Mouse (Mus musculus) kidney, embryonic 16.5 days (tissue): ENCODE data around the gene Hes2. TPM values are rescaled to one million over a fixed set of nuclear protein-coding genes. Genes with fewer than 3 reads are reported as not detected.

Experiments used
- ATAC-seq: fragments of 200-750 bp; cut with Nextera tagmentation; 2 replicates; pipeline ENCODE4 v1.8.0; 2017; ENCODE audit warnings: moderate TSS enrichment; ENCODE audit not compliant: low FRiP score, low TSS enrichment
- H3K27ac ChIP-seq: fragments of 300-500 bp; sonication (generic); 2 replicates; pipeline ENCODE4 v1.5.1; 2014; ENCODE audit warnings: low read length
- H3K27me3 ChIP-seq: fragments of 300-500 bp; sonication (generic); 2 replicates; pipeline ENCODE4 v1.6.1; 2014; ENCODE audit warnings: low read length, control low read depth, mixed read lengths; ENCODE audit not compliant: insufficient read depth
- H3K36me3 ChIP-seq: fragments of 300-500 bp; sonication (generic); 2 replicates; pipeline ENCODE4 v1.6.1; 2014; ENCODE audit warnings: low read length, control low read depth, mixed read lengths; ENCODE audit not compliant: insufficient read depth
- H3K4me1 ChIP-seq: fragments of 300-500 bp; sonication (generic); 2 replicates; pipeline ENCODE4 v1.6.1; 2014; ENCODE audit warnings: low read length, control low read depth, mixed read lengths; ENCODE audit not compliant: insufficient read depth
- H3K4me2 ChIP-seq: fragments of 300-500 bp; sonication (generic); replicated peaks from 2 replicates; pipeline ENCODE4 v1.6.1; 2014; ENCODE audit warnings: low read depth, low read length
- H3K4me3 ChIP-seq: fragments of 300-500 bp; sonication (generic); 2 replicates; pipeline ENCODE4 v1.5.1; 2014; ENCODE audit warnings: mild to moderate bottlenecking, low read length
- H3K9ac ChIP-seq: fragments of 300-500 bp; sonication (generic); replicated peaks from 2 replicates; pipeline ENCODE4 v1.6.1; 2014; ENCODE audit warnings: low read length
- H3K9me3 ChIP-seq: fragments of 300-500 bp; sonication (generic); 2 replicates; pipeline ENCODE4 v1.6.1; 2016; ENCODE audit warnings: low read length, control low read depth
- WGBS: fragments of 180-500 bp; shearing (Covaris S2); extraction: QIAGEN DNeasy Blood & Tissue Kit; methylation state at CpG from one replicate; pipeline ENCODE4 v1.1.7; 2014; 5-methylcytosine and 5-hydroxymethylcytosine counted together
- polyA plus RNA-seq: library from polyadenylated mRNA; unstranded; fragments of >200 nt; fragmentation: Nextera tagmentation; extraction: Ambion mirVana; gene quantifications from 2 replicates; pipeline ENCODE4 v1.2.1, GENCODE M21; 2015

The Hes2 gene
- polyA plus RNA-seq, 1 experiment from 2014 or later: 0.14 TPM

- ATAC-seq: no peak
- WGBS: 58% methylated on average over 11 of the region's 11 CpGs
- Histone ChIP-seq H3K9me3 (no peaks in the 10 kb centered on the region), H3K4me1 (peaks cover 23% of the 10 kb centered on the region), H3K36me3 (no peaks in the 10 kb centered on the region), H3K9ac (no peak overlapping the region; the same call in 1 of the 2 replicates), H3K27ac (peak overlapping the region; percentile 17; the same call in 1 of the 2 replicates), H3K4me3 (no peak overlapping the region), H3K27me3 (no peaks in the 10 kb centered on the region), H3K4me2 (no peak overlapping the region)
These were observed 31.5 kb downstream of the Hes2 start for GRCm38 (mm10) chr4:152190096-152190653.

GRCm38 (mm10) chr4:152190701-152191100 is 32.0 kb downstream of the Hes2 start:
- H3K9ac ChIP-seq: no peak overlapping the region
- H3K4me1 ChIP-seq: peaks cover 18% of the 10 kb centered on the region
- no peak overlapping the region for H3K27ac ChIP-seq
- no peak overlapping the region for H3K4me2 ChIP-seq
- no peaks in the 10 kb centered on the region for H3K9me3 ChIP-seq
- no peaks in the 10 kb centered on the region for H3K27me3 ChIP-seq
- no peaks in the 10 kb centered on the region for H3K36me3 ChIP-seq
- 68% methylated on average over 5 of the region's 5 CpGs for WGBS
- ATAC-seq: no peak
- no peak overlapping the region for H3K4me3 ChIP-seq

DNA sequence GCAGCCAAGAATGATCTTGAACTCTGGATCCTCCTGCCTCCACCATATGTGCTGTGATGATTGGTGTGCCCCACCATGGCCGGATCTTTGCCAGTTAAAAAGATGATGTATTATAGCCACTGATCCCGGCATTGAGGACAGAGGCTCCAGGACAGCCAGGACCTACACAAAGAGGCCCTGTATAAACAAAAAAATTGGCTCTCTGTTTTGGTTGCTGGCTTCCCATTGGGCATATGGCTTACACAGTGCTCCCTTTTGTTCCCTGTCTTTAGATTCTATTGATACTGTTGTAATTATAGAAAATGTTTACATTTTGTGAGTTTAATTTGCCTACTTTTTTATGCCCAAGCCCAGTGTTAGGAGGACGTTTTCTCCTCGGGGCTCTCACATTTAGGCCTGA is 33.9 kb downstream of the Hes2 start:
- H3K9me3 ChIP-seq: no peaks in the 10 kb centered on the region
- WGBS: 58% methylated on average over 4 of the region's 4 CpGs
- H3K9ac ChIP-seq: no peak overlapping the region
- H3K27ac ChIP-seq: no peak overlapping the region
- ATAC-seq: no peak
- H3K4me3 ChIP-seq: no peak overlapping the region
- H3K36me3 ChIP-seq: no peaks in the 10 kb centered on the region
- H3K27me3 ChIP-seq: no peaks in the 10 kb centered on the region
- H3K4me1 ChIP-seq: peaks cover 9% of the 10 kb centered on the region
- no peak overlapping the region for H3K4me2 ChIP-seq

GRCm38 (mm10) chr4:152194476-152195175 is 36.0 kb downstream of the Hes2 start:
- no peaks in the 10 kb centered on the region for H3K9me3 ChIP-seq
- no peak for ATAC-seq
- H3K27me3 ChIP-seq: no peaks in the 10 kb centered on the region

DNA sequence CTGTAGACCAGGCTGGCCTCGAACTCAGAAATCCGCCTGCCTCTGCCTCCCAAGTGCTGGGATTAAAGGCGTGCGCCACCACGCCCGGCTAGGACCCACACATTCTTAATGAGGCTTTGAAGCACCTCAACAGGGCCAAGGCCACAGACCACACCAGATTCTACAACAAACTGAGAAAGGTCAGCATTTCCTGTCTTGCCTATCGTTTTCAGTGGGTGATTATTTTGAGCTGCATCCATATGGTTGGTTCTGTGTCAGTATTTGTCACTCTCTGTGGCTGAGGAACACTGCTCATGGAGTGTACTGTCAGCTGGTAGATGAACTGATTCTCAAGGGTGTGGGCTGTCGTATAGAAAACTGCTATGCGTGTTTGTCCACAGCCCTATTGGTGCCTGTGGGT is 37.6 kb downstream of the Hes2 start:
- Histone ChIP-seq H3K9me3 (no peaks in the 10 kb centered on the region), H3K4me3 (no peak overlapping the region), H3K9ac (no peak overlapping the region), H3K36me3 (no peaks in the 10 kb centered on the region), H3K4me2 (no peak overlapping the region), H3K27ac (no peak overlapping the region), H3K27me3 (no peaks in the 10 kb centered on the region), H3K4me1 (peaks cover 8% of the 10 kb centered on the region)
- 91% methylated on average over 8 of the region's 9 CpGs for WGBS
- no peak for ATAC-seq

More at GRCm38 (mm10) chr4:152194476-152195175, 36.0 kb downstream of the Hes2 start:
- Histone ChIP-seq H3K9ac (no peak overlapping the region), H3K36me3 (no peaks in the 10 kb centered on the region), H3K27ac (no peak overlapping the region), H3K4me1 (peaks cover 9% of the 10 kb centered on the region), H3K4me2 (no peak overlapping the region), H3K4me3 (no peak overlapping the region)
- 79% methylated on average over 3 of the region's 3 CpGs for WGBS

DNA sequence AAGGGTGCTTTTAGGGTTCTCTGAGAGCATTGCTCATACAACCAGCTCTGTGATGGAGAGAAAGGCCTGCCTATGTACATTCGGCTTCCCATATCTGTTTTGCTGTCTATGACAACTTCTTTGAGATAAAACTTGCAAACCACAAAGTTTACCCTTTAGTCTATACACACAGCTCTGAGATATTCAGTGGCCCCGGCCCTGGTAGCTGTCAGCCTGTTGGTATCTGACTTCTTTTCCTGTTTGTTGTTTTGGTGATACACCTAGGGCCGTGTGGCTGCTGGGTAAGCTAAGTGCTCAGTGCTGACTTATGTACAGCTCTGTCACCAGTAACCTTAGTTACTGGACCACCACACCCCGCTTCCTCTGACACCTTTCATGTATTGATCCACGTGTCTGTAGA is 38.9 kb downstream of the Hes2 start:
- H3K27ac ChIP-seq: no peak overlapping the region
- no peak overlapping the region for H3K4me2 ChIP-seq
- no peak for ATAC-seq
- H3K9me3 ChIP-seq: no peaks in the 10 kb centered on the region
- WGBS: 83% methylated on average over 5 of the region's 5 CpGs
- no peak overlapping the region for H3K4me3 ChIP-seq
- H3K4me1 ChIP-seq: peaks cover 20% of the 10 kb centered on the region
- H3K36me3 ChIP-seq: no peaks in the 10 kb centered on the region
- H3K27me3 ChIP-seq: no peaks in the 10 kb centered on the region
- no peak overlapping the region for H3K9ac ChIP-seq

GRCm38 (mm10) chr4:152199617-152200016 is 41.0 kb downstream of the Hes2 start:
- no peaks in the 10 kb centered on the region for H3K36me3 ChIP-seq
- H3K9ac ChIP-seq: no peak overlapping the region
- peaks cover 26% of the 10 kb centered on the region for H3K4me1 ChIP-seq
- H3K4me3 ChIP-seq: no peak overlapping the region
- no peak overlapping the region for H3K4me2 ChIP-seq
- H3K27ac ChIP-seq: no peak overlapping the region
- WGBS: 65% methylated on average over 1 of the region's 1 CpGs
- ATAC-seq: no peak
- no peaks in the 10 kb centered on the region for H3K27me3 ChIP-seq
- no peaks in the 10 kb centered on the region for H3K9me3 ChIP-seq

GRCm38 (mm10) chr4:152201492-152201891 is 42.8 kb downstream of the Hes2 start:
- peak; percentile 37; the same call in 1 of the 2 replicates for ATAC-seq
- peak overlapping the region; percentile 64 for H3K27ac ChIP-seq
- WGBS: 46% methylated on average over 6 of the region's 6 CpGs
- no peak overlapping the region for H3K4me2 ChIP-seq
- H3K4me1 ChIP-seq: peaks cover 26% of the 10 kb centered on the region
- H3K27me3 ChIP-seq: no peaks in the 10 kb centered on the region
- H3K9ac ChIP-seq: no peak overlapping the region
- no peak overlapping the region for H3K4me3 ChIP-seq
- H3K9me3 ChIP-seq: no peaks in the 10 kb centered on the region
- H3K36me3 ChIP-seq: no peaks in the 10 kb centered on the region

DNA sequence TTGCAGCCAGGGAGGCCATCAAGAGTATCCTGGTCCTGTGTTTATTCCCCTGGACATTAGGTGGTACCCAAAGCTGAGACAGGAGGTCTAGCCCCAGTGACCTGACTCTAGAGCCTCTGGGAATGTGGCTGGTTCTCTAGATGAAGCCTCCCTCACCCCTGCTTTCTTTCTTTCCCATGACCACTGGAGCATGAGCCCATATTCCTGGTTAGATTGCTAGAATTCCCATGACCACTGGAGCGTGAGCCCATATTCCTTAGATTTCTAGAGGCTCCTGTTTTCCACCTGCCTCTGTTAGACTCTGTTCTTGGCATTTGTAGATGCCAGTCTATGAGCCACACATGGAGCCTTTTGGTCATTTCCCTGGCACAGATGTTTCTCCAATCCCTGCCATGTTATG is 43.8 kb downstream of the Hes2 start:
- Histone ChIP-seq H3K27me3 (no peaks in the 10 kb centered on the region), H3K4me1 (peaks cover 26% of the 10 kb centered on the region), H3K36me3 (no peaks in the 10 kb centered on the region), H3K4me2 (no peak overlapping the region), H3K27ac (peak overlapping the region; percentile 64), H3K4me3 (no peak overlapping the region), H3K9me3 (no peaks in the 10 kb centered on the region), H3K9ac (no peak overlapping the region)
- 65% methylated on average over 1 of the region's 1 CpGs for WGBS
- ATAC-seq: peak; percentile 39; the same call in 1 of the 2 replicates

DNA sequence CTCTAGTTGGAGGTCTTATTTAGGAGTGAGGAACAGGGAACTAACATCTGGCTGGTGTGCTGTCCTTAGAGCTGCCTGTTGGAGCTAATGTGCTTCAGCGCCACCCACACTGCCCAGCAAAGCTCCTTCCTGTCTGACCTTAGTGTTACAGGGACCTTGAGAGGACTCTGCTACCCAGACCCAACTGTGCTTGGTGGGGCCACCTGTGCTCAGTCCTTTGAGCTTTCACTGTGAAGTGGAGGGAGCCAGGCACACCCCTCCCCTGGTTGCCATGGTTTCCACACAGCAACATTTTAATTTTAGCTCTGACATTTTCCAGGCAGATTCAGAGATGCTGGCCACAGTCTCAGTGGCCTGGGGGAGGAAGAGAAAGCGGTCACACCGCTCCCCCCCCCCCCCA is 44.2 kb downstream of the Hes2 start:
- WGBS: 62% methylated on average over 3 of the region's 3 CpGs
- no peaks in the 10 kb centered on the region for H3K9me3 ChIP-seq

More for the DNA sequence above, 44.2 kb downstream of the Hes2 start:
- peak overlapping the region; percentile 64 for H3K27ac ChIP-seq
- no peaks in the 10 kb centered on the region for H3K36me3 ChIP-seq
- no peak overlapping the region for H3K4me3 ChIP-seq
- H3K4me2 ChIP-seq: no peak overlapping the region
- no peak overlapping the region for H3K9ac ChIP-seq
- no peaks in the 10 kb centered on the region for H3K27me3 ChIP-seq
- peak; percentile 53 for ATAC-seq
- peaks cover 26% of the 10 kb centered on the region for H3K4me1 ChIP-seq
